Mouse (Mus musculus): ENCODE results near the gene Glrx5. TPM values are rescaled to one million over a fixed set of nuclear protein-coding genes. Genes with fewer than 3 reads are reported as not detected.
A peak's percentile ranks its signal among the peaks of the same experiment; 100 is the strongest.

Gene Glrx5
- total and polyA plus RNA-seq, 3 experiments, result 108 to 291 TPM; not detected in 1

DNA sequence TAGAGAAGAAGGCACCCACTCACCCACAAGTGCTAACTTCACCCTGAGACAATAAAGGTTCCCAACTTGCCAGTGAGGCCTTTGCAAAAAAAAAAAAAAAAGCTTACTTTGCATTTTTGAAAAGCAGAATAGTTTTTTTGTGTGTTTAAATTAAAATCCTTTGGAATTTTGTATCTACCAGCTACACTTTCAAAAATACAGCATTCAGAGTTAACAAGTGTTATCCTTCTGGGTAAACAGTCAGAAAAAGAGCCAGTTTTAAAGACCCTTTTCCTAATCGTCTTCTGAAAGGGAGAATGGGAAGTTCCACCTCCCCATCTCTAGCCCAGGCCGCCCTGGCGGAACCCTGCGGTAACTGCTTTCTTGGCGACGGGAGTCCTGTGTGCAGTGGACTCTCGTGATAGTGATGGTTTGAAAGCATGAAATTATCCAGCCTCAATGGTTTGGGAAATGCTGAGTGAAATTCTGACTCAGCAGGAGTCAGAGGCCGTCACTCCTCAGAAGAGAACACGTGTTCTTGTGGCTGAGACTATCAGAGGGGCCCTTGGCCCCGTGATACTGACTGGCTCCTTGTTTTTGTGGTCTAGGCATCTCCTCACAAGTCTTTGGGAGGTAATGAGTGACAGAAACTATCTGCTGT lies 6.4 kb upstream of the Glrx5 start:
- H3K36me3 ChIP-seq (ENCODE audit: control insufficient read depth in 1 of 2, insufficient read depth in 2 of 2, low read length in 2 of 2), result peaks cover 0 to 35% of the 10 kb centered on the region in 2 experiments; a peak in 3 of 4 replicates
- H3K27me3 ChIP-seq (ENCODE audit: control insufficient read depth in 1 of 2, insufficient read depth in 2 of 2, low read length in 2 of 2), result no peaks in the 10 kb centered on the region
- DNase-seq (ENCODE audit: low read depth, low spot score), result peak; percentile 88
- H3K4me1 ChIP-seq (ENCODE audit: control insufficient read depth in 1 of 2, insufficient read depth in 2 of 2, low read length in 2 of 2), result peaks cover 0 to 46% of the 10 kb centered on the region in 2 experiments; a peak in 3 of 4 replicates
- peaks cover 18% of the 10 kb centered on the region for H3K79me2 ChIP-seq (ENCODE audit: control insufficient read depth, insufficient read depth, low read length, poor library complexity)
- H3K27ac ChIP-seq (ENCODE audit: control insufficient read depth, low read depth, low read length), result peak overlapping the region; percentile 94
- no peak for TF ChIP-seq ZC3H11A (IDR thresholded peaks at IDR 0.05; ENCODE audit: low read depth, low read length)
- TF ChIP-seq E2F4 (IDR thresholded peaks at IDR 0.05; ENCODE audit: borderline replicate concordance, low read depth, low read length), result no peak
- peak; percentile 57; the same call in 1 of the 2 replicates for TF ChIP-seq CHD1 (IDR thresholded peaks at IDR 0.05; ENCODE audit: low read depth, low read length)
- peak; percentile 80; the same call in 1 of the 2 replicates for TF ChIP-seq SIN3A (IDR thresholded peaks at IDR 0.05; ENCODE audit: low read length)
- TF ChIP-seq NRF1 (IDR thresholded peaks at IDR 0.05; ENCODE audit: insufficient read depth, low read depth, low read length, poor library complexity, severe bottlenecking), result no peak
- peak; percentile 12; the same call in 1 of the 2 replicates for TF ChIP-seq SMC3 (IDR thresholded peaks at IDR 0.05; ENCODE audit: low read depth, low read length)
- peak; percentile 88; the same call in 1 of the 2 replicates for TF ChIP-seq BHLHE40 (IDR thresholded peaks at IDR 0.05; ENCODE audit: borderline replicate concordance, low read depth, low read length)
- TF ChIP-seq POLR2A (IDR thresholded peaks at IDR 0.05; ENCODE audit: control insufficient read depth in 1 of 2, insufficient read depth in 1 of 2, low read depth in 1 of 2, low read length in 2 of 2, poor library complexity in 1 of 2), result peak in 1 of 2 experiments; percentile 50; a peak in 2 of 4 replicates
- TF ChIP-seq TAL1 (IDR thresholded peaks at IDR 0.05; ENCODE audit: low read length), result peak; percentile 12; the same call in 1 of the 2 replicates
- 0 out of 2 replicates have a peak, but pooled peaks have one; percentile 27 for TF ChIP-seq NELFE (IDR thresholded peaks at IDR 0.05; ENCODE audit: low read depth, low read length)
- peak; percentile 53; the same call in 1 of the 2 replicates for TF ChIP-seq GATA1 (IDR thresholded peaks at IDR 0.05; ENCODE audit: low read depth, low read length)
- no peak for TF ChIP-seq CHD2 (IDR thresholded peaks at IDR 0.05; ENCODE audit: low read length)
- no peak; the same call in 1 of the 2 replicates for TF ChIP-seq KAT2A (conservative IDR thresholded peaks at IDR 0.05; ENCODE audit: low read depth, low read length)
- no peak; the same call in 1 of the 2 replicates for TF ChIP-seq MYB (IDR thresholded peaks at IDR 0.05; ENCODE audit: low read depth, low read length)
- peak; percentile 24 for TF ChIP-seq HCFC1 (IDR thresholded peaks at IDR 0.05; ENCODE audit: low read depth, low read length)
- peak; percentile 97 for TF ChIP-seq MAX (IDR thresholded peaks at IDR 0.05; ENCODE audit: low read length)
- peak; percentile 92 for TF ChIP-seq ETS1 (IDR thresholded peaks at IDR 0.05; ENCODE audit: low read depth, low read length)
- TF ChIP-seq TCF12 (IDR thresholded peaks at IDR 0.05; ENCODE audit: low read depth, low read length), result no peak
- TF ChIP-seq MAZ (IDR thresholded peaks at IDR 0.05; ENCODE audit: low read depth, low read length), result no peak; the same call in 1 of the 2 replicates
- peak; percentile 89 for TF ChIP-seq USF1 (IDR thresholded peaks at IDR 0.05; ENCODE audit: low read depth, low read length)
- no peak for TF ChIP-seq RAD21 (IDR thresholded peaks at IDR 0.05; ENCODE audit: low read depth, low read length)
- peak; percentile 96 for TF ChIP-seq MAFK (IDR thresholded peaks at IDR 0.05; ENCODE audit: borderline replicate concordance, low read depth, low read length)
- TF ChIP-seq MXI1 (IDR thresholded peaks at IDR 0.05; ENCODE audit: low read depth, low read length), result peak; percentile 97
- TF ChIP-seq CTCF (IDR thresholded peaks at IDR 0.05 in 2 of 3, conservative IDR thresholded peaks at IDR 0.05 in 1 of 3; ENCODE audit: control insufficient read depth in 1 of 3, insufficient read depth in 1 of 3, low read depth in 2 of 3, low read length in 3 of 3, poor library complexity in 1 of 3, severe bottlenecking in 1 of 3), result peak; percentile 45 to 47 (median 46)
- peak; percentile 94 for TF ChIP-seq MYC (IDR thresholded peaks at IDR 0.05; ENCODE audit: low read depth, low read length)
- TF ChIP-seq EP300 (IDR thresholded peaks at IDR 0.05; ENCODE audit: low read depth in 1 of 2, low read length in 2 of 2), result peak; percentile 41 to 64
- peak; percentile 75 for TF ChIP-seq ZNF384 (IDR thresholded peaks at IDR 0.05; ENCODE audit: low read depth, low read length)
- no peaks in the 10 kb centered on the region for H3K9me3 ChIP-seq (replicated peaks; ENCODE audit: insufficient read depth, low read length)
- H3K4me3 ChIP-seq (ENCODE audit: control insufficient read depth in 1 of 2, insufficient read depth in 1 of 2, low read depth in 2 of 2, low read length in 2 of 2), result peak overlapping the region; percentile 10 to 11; a peak in 3 of 4 replicates
- H3K9ac ChIP-seq (ENCODE audit: control insufficient read depth, low read depth, low read length, poor library complexity, severe bottlenecking), result peak overlapping the region; percentile 52
